Mouse (Mus musculus) ES-E14 (cell line): Measurements from ENCODE around the gene Pacrg. TPM values are rescaled to one million over a fixed set of nuclear protein-coding genes. Genes with fewer than 3 reads are reported as not detected.

Experiments
- DNase-seq: peaks from one replicate; pipeline ENCODE4 v3.0.0-alpha.2; 2013; ENCODE audit warnings: low read depth, low spot score
- H3K27ac ChIP-seq: 2 replicates; pipeline ENCODE4 v1.5.1; 2012; ENCODE audit warnings: low read depth, mild to moderate bottlenecking, low read length, moderate library complexity, mixed read lengths; ENCODE audit not compliant: poor library complexity, insufficient read depth, severe bottlenecking
- H3K36me3 ChIP-seq: 2 replicates; pipeline ENCODE4 v1.6.1; 2012; ENCODE audit warnings: mild to moderate bottlenecking, low read length, moderate library complexity, mixed read lengths; ENCODE audit not compliant: control insufficient read depth, poor library complexity, insufficient read depth, severe bottlenecking
- H3K4me1 ChIP-seq, 2 experiments: fragments of 150-350 bp in 1 of 2; sonication (generic) in 1 of 2; 2 replicates each; pipeline ENCODE4 v1.6.1; 2012; ENCODE audit warnings: low read length in 2 of 2, mild to moderate bottlenecking in 1 of 2, mixed read lengths in 1 of 2; ENCODE audit not compliant: control insufficient read depth in 2 of 2, insufficient read depth in 2 of 2, poor library complexity in 1 of 2
- H3K4me3 ChIP-seq, 2 experiments: fragments of 150-350 bp in 1 of 2; sonication (generic) in 1 of 2; 2 replicates each; pipeline ENCODE4 v1.5.1; 2012; ENCODE audit warnings: low read length in 2 of 2, low read depth in 1 of 2, mild to moderate bottlenecking in 1 of 2, mixed read lengths in 1 of 2; ENCODE audit not compliant: insufficient read depth in 1 of 2, poor library complexity in 1 of 2, severe bottlenecking in 1 of 2
- H3K9ac ChIP-seq: 2 replicates; pipeline ENCODE4 v1.6.1; 2012; ENCODE audit warnings: low read depth, mild to moderate bottlenecking, low read length, mixed read lengths; ENCODE audit not compliant: poor library complexity, insufficient read depth, severe bottlenecking
- H3K9me3 ChIP-seq: fragments of 150-350 bp; sonication (generic); 2 replicates; pipeline ENCODE4 v1.6.1; 2012; ENCODE audit warnings: low read depth, mild to moderate bottlenecking, low read length; ENCODE audit not compliant: control insufficient read depth, insufficient read depth
- CHD2 ChIP-seq: IDR thresholded peaks from 2 replicates; pipeline ENCODE4 v1.6.1; 2014; ENCODE audit warnings: mild to moderate bottlenecking, low read depth, low read length, inconsistent platforms
- HCFC1 ChIP-seq: IDR thresholded peaks from 2 replicates; pipeline ENCODE4 v1.6.1; 2012; ENCODE audit warnings: low read length, inconsistent platforms, borderline replicate concordance; ENCODE audit not compliant: insufficient read depth
- MAFK ChIP-seq: IDR thresholded peaks from 2 replicates; pipeline ENCODE4 v1.6.1; 2014; ENCODE audit warnings: mild to moderate bottlenecking, low read depth, low read length, inconsistent platforms; ENCODE audit not compliant: insufficient read depth
- ZC3H11A ChIP-seq: IDR thresholded peaks from 2 replicates; pipeline ENCODE4 v1.6.1; 2012; ENCODE audit warnings: low read depth, mild to moderate bottlenecking, inconsistent platforms, low read length, borderline replicate concordance
- ZNF384 ChIP-seq: IDR thresholded peaks from 2 replicates; pipeline ENCODE4 v1.6.1; 2012; ENCODE audit warnings: low read depth, low read length, inconsistent platforms
- in situ Hi-C, 2 experiments: fragments of 600-800 bp; cut with MboI; formaldehyde crosslinking; loops; one replicate each; pipeline ENCODE4 v1.15.1; 2025; ENCODE audit warnings: low sequenced_read_pairs in 2 of 2, inconsistent platforms in 1 of 2; ENCODE audit not compliant: unreplicated experiment in 2 of 2
- total RNA-seq: library from RNA; depleted of rRNA; stranded (reverse); fragments of 300-350 nt; gene quantifications from 2 replicates; pipeline ENCODE4 v1.2.3, GENCODE M21; 2012

The Pacrg gene
- total RNA-seq, 1 experiment = 0.27 TPM

GRCm38 (mm10) chr17:10405906-10406305 lies 434.2 kb downstream of the Pacrg start:
- TF ChIP-seq CHD2 (no peak), ZC3H11A (no peak), MAFK (no peak), ZNF384 (no peak), HCFC1 (no peak)
- in situ Hi-C loops = no loop called here
- H3K4me3 ChIP-seq = no peak overlapping the region
- no peaks in the 10 kb centered on the region for H3K9me3 ChIP-seq
- no peaks in the 10 kb centered on the region for H3K36me3 ChIP-seq
- peaks cover 6 to 8% of the 10 kb centered on the region in 2 experiments; a peak in 3 of 4 replicates for H3K4me1 ChIP-seq
- DNase-seq = no peak
- no peak overlapping the region for H3K27ac ChIP-seq
- no peak overlapping the region for H3K9ac ChIP-seq

- no peak for DNase-seq
Measured at GRCm38 (mm10) chr17:10403186-10403585, 436.9 kb downstream of the Pacrg start.

GRCm38 (mm10) chr17:10402064-10402640 lies 438.0 kb downstream of the Pacrg start:
- Histone ChIP-seq H3K27ac (no peak overlapping the region), H3K9me3 (no peaks in the 10 kb centered on the region), H3K36me3 (no peaks in the 10 kb centered on the region), H3K4me3 (no peak overlapping the region), H3K9ac (no peak overlapping the region), H3K4me1 (peaks cover 8% of the 10 kb centered on the region in 2 experiments)
- no peak for TF ChIP-seq MAFK
- TF ChIP-seq CHD2 = no peak
- no peak for TF ChIP-seq ZC3H11A
- TF ChIP-seq HCFC1 = no peak
- no peak for TF ChIP-seq ZNF384
- DNase-seq = no peak
- in situ Hi-C loops = no loop called here

More at GRCm38 (mm10) chr17:10403186-10403585, 436.9 kb downstream of the Pacrg start:
- peaks cover 4 to 6% of the 10 kb centered on the region in 2 experiments for H3K4me1 ChIP-seq
- no peak for TF ChIP-seq CHD2
- no peak for TF ChIP-seq HCFC1
- TF ChIP-seq ZNF384 = no peak
- TF ChIP-seq MAFK = no peak
- no peak for TF ChIP-seq ZC3H11A
- no peak overlapping the region for H3K27ac ChIP-seq
- H3K9ac ChIP-seq = no peak overlapping the region
- no peak overlapping the region for H3K4me3 ChIP-seq
- no peaks in the 10 kb centered on the region for H3K36me3 ChIP-seq
- H3K9me3 ChIP-seq = no peaks in the 10 kb centered on the region
- in situ Hi-C loops = no loop called here

- Histone ChIP-seq H3K4me3 (no peak overlapping the region), H3K36me3 (no peaks in the 10 kb centered on the region), H3K4me1 (peaks cover 7 to 9% of the 10 kb centered on the region in 2 experiments), H3K27ac (no peak overlapping the region), H3K9ac (no peak overlapping the region), H3K9me3 (no peaks in the 10 kb centered on the region)
- DNase-seq = no peak
- TF ChIP-seq ZC3H11A (no peak), CHD2 (no peak), ZNF384 (no peak), MAFK (no peak), HCFC1 (no peak)
- in situ Hi-C loops = no loop called here
Measured at GRCm38 (mm10) chr17:10401529-10401928, 438.6 kb downstream of the Pacrg start.
